Mouse (Mus musculus) cerebellum, adult 2 months (tissue): Measurements from ENCODE around the gene Olfml2b. TPM values are rescaled to one million over a fixed set of nuclear protein-coding genes. Genes with fewer than 3 reads are reported as not detected.

Experiments used
- DNase-seq, 2 experiments: peaks; one replicate each; pipeline ENCODE4 v3.0.0; 2021
- H3K27ac ChIP-seq: fragments of 200-500 bp; 2 replicates; pipeline ENCODE4 v1.5.1; 2012; ENCODE audit warnings: low read length, control low read depth, inconsistent platforms; ENCODE audit not compliant: insufficient read depth
- H3K27me3 ChIP-seq: fragments of 200-500 bp; 2 replicates; pipeline ENCODE4 v1.6.1; 2012; ENCODE audit warnings: inconsistent platforms, mild to moderate bottlenecking, low read length, moderate library complexity; ENCODE audit not compliant: control insufficient read depth, insufficient read depth
- H3K4me1 ChIP-seq: fragments of 200-500 bp; 2 replicates; pipeline ENCODE4 v1.6.1; 2011; ENCODE audit warnings: low read length; ENCODE audit not compliant: control insufficient read depth, insufficient read depth
- H3K4me3 ChIP-seq: fragments of 200-500 bp; replicated peaks from 2 replicates; pipeline ENCODE3; 2011; ENCODE audit warnings: mild to moderate bottlenecking, low read depth, low read length, control low read depth; ENCODE audit not compliant: insufficient read depth
- CTCF ChIP-seq: fragments of 200-500 bp; IDR thresholded peaks from 2 replicates; pipeline ENCODE4 v1.5.1; 2011; ENCODE audit warnings: low read depth, mild to moderate bottlenecking, control low read depth, low read length, moderate library complexity, borderline replicate concordance; ENCODE audit not compliant: insufficient read depth
- POLR2A ChIP-seq: fragments of 200-500 bp; IDR thresholded peaks from 2 replicates; pipeline ENCODE4 v1.6.1; 2011; ENCODE audit warnings: low read length, control low read depth, borderline replicate concordance; ENCODE audit not compliant: insufficient read depth
- WGBS: fragments of 180-500 bp; shearing (Covaris S2); methylation state at CpG from one replicate; pipeline ENCODE4 v1.1.7; 2018; 5-methylcytosine and 5-hydroxymethylcytosine counted together
- polyA plus RNA-seq: library from polyadenylated mRNA; depleted of rRNA; stranded (reverse); fragments of >200 nt; gene quantifications from 2 replicates; pipeline ENCODE4 v1.2.3, GENCODE M21; 2012

The Olfml2b gene
- polyA plus RNA-seq, 1 experiment, result 3.8 TPM

DNA sequence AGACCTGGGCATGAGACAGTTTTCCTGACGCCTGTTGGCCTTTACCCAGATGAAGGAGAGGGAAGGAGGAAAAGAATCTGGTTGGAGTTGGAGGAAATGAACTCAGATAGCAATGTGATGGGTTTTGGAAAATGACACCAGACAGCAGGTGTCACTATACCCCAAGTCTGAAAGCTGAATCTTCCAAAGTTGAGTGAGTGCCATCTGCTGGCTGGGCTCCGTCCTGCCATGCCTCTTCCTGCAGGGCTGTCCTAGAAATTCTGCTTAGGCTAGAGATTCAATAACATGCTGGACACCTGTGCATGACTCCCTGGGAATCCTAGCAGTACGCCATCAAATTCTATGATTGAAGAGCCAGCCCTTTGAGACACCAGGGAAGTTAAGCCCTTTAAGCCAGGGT lies 11.9 kb upstream of the Olfml2b start:
- TF ChIP-seq CTCF, result peak; percentile 99
- TF ChIP-seq POLR2A, result no peak
- H3K4me1 ChIP-seq, result no peaks in the 10 kb centered on the region
- DNase-seq, result peak; percentile 79 to 82
- no peak overlapping the region for H3K4me3 ChIP-seq
- 4% methylated on average over 3 of the region's 3 CpGs for WGBS
- no peak overlapping the region for H3K27ac ChIP-seq
- no peaks in the 10 kb centered on the region for H3K27me3 ChIP-seq

DNA sequence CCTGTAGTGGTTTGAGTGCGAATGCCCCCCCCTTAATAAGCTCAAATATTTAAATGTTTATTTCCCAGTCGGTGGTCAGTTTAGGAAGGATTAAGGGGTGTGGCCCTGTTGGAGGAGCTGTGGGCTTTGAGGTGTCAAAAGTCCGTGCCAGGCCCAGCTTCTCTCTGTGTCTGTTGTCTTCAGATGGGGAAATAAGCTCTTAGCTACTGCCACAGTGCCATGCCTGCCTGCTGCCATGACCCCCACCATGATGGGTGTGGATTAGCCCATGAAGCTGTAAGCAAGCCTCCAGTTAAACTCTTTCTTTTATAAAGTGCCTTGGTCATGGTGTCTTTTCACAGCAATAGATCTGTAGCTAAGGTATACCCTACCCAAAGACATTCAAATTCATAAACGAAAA lies 11.5 kb upstream of the Olfml2b start:
- TF ChIP-seq CTCF (no peak), POLR2A (no peak)
- H3K27ac ChIP-seq, result no peak overlapping the region
- no peak overlapping the region for H3K4me3 ChIP-seq
- no peaks in the 10 kb centered on the region for H3K4me1 ChIP-seq
- H3K27me3 ChIP-seq, result no peaks in the 10 kb centered on the region
- DNase-seq, result no peak
- 75% methylated on average over 4 of the region's 4 CpGs for WGBS

DNA sequence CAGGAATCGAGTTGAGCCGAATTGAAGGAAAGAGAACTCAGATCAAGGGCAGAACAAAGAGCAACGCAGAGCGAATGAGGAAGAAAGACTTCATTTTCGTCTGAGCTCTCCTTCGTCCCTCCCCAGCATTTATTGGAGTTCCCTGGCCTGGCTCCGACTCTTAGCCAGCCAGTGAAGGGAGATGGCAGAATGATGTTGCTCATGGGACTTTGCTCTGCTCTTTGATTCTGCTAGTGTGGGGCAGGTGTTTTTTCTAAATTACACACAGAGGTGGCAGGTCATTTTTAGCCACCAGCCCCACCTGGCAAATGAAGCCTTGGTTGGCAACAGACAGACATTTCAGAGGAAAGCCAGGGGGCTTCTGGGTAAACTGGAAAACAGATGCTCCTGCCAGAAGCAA lies 5.4 kb upstream of the Olfml2b start:
- no peak overlapping the region for H3K4me3 ChIP-seq
- WGBS, result 84% methylated on average over 7 of the region's 7 CpGs
- DNase-seq, result no peak
- H3K4me1 ChIP-seq, result no peaks in the 10 kb centered on the region
- no peaks in the 10 kb centered on the region for H3K27me3 ChIP-seq
- H3K27ac ChIP-seq, result no peak overlapping the region
- TF ChIP-seq POLR2A (no peak), CTCF (no peak)

DNA sequence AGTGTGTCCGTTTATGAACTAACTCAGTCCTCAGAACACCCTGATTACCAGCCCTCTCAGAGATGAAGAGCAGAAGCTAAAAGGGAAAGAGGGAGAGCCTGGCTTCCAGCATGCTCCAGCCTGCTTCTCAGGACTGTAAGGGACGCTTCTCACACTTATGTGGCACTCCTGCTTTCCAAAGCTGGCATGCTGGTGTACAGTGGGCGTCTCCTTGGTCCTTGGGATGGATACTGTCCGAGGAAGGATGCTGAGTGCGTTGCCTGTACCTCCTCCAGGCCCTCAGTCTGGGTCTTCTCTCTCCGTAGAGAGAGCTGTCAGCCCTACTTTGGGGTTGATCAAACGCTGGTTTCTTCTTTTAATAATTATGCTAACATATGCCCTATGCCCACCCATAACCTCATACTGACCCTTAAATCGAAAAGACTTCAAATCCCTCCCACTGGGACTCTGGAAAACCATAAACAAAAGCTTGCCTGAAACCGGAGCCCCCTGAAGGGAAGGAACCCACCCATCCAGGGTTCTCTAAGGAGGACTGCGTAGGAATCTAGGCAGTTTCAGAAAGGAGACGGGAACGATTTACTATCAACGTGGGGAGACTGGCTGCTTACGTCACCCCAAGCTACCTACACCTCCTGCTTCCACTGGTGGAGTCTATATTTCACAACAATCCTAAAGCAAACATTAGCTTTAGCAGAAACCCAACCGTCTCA lies 1.7 kb downstream of the Olfml2b start:
- Histone ChIP-seq H3K4me3 (no peak overlapping the region), H3K4me1 (peaks cover 9% of the 10 kb centered on the region; the same call in 1 of the 2 replicates), H3K27ac (no peak overlapping the region), H3K27me3 (no peaks in the 10 kb centered on the region)
- no peak for DNase-seq
- WGBS, result 82% methylated on average over 15 of the region's 15 CpGs
- no peak for TF ChIP-seq POLR2A
- TF ChIP-seq CTCF, result no peak

DNA sequence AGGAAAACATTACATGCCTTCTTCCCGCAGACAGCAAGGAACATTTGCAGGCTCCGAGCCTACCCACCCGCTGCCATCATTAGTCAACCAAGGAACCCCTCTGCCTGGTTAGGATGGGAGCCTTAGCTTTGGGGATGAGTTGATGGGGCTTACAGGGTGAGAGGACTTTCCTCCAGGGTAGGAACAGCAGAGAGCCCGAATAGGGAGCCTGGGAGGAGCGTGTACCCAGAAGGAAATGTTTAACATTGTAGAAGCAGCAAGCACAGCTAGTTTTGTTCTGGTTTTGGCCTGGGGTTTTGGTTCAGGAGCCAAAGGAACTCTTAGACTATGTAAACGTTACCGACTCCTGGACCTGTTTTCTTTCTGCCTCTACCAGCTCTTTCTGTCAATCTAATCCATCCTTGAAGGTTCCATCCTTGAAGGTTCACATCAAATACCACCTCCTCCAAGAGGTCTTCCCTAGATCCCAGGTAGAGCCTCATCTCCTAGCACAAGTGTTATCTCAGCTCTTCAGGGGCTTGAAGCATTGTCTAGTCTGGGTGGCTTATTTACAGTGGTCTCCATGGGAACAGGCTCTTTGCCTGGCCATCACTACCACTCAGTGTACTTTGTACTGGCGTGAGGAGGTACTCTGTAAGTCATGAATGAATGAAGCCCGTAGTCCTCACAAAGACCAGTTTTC lies 2.4 kb downstream of the Olfml2b start:
- H3K27me3 ChIP-seq, result no peaks in the 10 kb centered on the region
- WGBS, result 89% methylated on average over 9 of the region's 9 CpGs
- H3K4me3 ChIP-seq, result no peak overlapping the region
- peaks cover 9% of the 10 kb centered on the region; the same call in 1 of the 2 replicates for H3K4me1 ChIP-seq
- no peak for DNase-seq
- TF ChIP-seq CTCF, result no peak
- no peak for TF ChIP-seq POLR2A
- H3K27ac ChIP-seq, result no peak overlapping the region

DNA sequence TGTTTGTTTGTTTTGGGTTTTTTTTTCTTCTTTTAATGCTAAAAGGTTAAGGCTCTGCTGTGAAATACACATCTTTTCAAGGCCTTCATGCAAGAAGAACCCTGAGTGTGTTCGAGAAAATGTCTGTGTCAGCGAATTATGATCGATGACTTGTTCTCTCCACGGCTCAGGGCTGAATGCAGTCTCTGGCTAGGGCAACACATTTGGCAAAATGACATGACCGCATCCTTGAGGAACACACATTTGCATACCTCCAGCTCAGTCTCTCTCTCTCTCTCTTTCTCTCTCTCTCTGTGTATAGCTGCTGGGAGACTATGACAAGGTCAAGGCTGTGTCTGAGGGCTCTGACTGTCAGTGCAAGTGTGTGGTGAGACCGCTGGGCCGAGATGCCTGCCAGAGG lies 3.0 kb downstream of the Olfml2b start:
- 48% methylated on average over 7 of the region's 7 CpGs for WGBS
- DNase-seq, result no peak
- Histone ChIP-seq H3K27me3 (no peaks in the 10 kb centered on the region), H3K4me3 (no peak overlapping the region), H3K27ac (no peak overlapping the region), H3K4me1 (peaks cover 9% of the 10 kb centered on the region; the same call in 1 of the 2 replicates)
- TF ChIP-seq POLR2A, result no peak
- no peak for TF ChIP-seq CTCF

DNA sequence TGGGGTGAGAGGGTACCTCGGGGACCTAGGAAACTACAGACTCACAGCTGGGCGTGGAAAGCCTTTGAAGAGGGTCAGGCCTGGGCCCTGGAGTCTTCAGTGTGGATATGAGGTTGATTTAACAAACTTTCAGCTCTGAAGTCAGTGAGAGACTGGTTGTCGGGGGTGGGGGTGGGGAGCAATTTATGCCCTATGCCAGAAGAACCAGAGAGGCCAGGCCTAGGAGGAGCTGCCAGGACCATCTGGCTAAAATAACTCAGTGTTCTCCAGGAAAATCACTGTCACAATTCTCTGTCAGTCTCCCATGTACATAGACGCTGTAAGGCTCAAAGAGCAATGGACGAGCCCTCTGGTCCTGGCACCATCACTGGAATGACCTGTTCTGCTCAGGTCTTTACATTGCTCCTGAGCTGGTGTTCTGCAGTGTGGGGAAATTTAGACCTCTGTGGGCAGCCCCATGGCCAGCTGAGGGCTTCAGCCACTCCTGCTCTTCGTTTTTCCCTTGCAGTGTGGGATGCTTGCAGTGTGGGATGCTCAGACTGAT lies 3.7 kb downstream of the Olfml2b start:
- WGBS, result 37% methylated on average over 6 of the region's 6 CpGs

More for the DNA sequence above, 3.7 kb downstream of the Olfml2b start:
- H3K4me1 ChIP-seq, result peaks cover 9% of the 10 kb centered on the region; the same call in 1 of the 2 replicates
- no peak overlapping the region for H3K4me3 ChIP-seq
- H3K27me3 ChIP-seq, result no peaks in the 10 kb centered on the region
- H3K27ac ChIP-seq, result no peak overlapping the region
- DNase-seq, result no peak
- no peak for TF ChIP-seq POLR2A
- TF ChIP-seq CTCF, result no peak
